Mouse (Mus musculus) ZHBTc4 (cell line): ENCODE measurements around the gene Tcea3.

Source experiments
- DNase-seq: peaks from one replicate; pipeline ENCODE4 v3.0.0-alpha.2; 2011; ENCODE audit warnings: low read depth, low spot score

Gene Tcea3

DNA sequence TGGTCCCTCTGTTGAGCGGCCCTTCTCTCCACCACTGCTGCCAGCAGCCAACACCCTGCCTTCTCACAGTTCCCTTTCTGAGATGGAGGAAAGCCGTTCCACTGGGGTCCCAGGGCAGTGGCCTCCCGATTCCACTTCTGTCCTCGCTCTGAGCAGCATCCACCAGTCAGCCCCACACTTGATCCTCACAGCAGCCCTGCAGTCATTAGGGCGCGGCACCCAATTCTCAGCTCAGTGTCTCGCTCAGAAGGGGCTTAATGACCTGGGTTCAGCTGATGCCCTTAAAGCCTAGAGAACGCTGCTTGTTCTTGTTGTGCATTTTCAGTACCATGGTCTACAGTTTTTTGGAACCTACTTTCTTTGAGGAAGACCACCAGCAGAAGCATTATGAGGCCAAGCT lies 33.6 kb downstream of the Tcea3 start:
- DNase-seq = no peak

DNA sequence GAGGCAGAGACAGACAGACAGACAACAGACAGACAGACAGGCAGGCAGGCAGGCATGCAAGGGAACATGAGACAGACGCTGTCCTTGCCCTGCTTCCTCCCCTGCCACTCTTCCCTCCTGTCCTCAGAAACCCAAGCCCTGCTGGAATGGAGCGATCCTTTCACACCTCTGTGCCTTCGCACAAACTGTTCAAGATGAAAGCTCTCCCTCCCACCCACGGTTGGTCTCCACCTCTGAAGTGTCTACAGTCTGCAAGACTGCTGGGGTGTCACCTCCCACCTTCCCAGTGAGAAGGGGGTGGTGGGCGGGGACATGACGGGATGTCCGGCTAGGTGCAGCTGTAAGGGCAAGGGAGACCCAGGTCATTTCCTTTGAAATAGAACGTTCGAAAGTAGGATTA lies 34.1 kb downstream of the Tcea3 start:
- peak; percentile 64 for DNase-seq

DNA sequence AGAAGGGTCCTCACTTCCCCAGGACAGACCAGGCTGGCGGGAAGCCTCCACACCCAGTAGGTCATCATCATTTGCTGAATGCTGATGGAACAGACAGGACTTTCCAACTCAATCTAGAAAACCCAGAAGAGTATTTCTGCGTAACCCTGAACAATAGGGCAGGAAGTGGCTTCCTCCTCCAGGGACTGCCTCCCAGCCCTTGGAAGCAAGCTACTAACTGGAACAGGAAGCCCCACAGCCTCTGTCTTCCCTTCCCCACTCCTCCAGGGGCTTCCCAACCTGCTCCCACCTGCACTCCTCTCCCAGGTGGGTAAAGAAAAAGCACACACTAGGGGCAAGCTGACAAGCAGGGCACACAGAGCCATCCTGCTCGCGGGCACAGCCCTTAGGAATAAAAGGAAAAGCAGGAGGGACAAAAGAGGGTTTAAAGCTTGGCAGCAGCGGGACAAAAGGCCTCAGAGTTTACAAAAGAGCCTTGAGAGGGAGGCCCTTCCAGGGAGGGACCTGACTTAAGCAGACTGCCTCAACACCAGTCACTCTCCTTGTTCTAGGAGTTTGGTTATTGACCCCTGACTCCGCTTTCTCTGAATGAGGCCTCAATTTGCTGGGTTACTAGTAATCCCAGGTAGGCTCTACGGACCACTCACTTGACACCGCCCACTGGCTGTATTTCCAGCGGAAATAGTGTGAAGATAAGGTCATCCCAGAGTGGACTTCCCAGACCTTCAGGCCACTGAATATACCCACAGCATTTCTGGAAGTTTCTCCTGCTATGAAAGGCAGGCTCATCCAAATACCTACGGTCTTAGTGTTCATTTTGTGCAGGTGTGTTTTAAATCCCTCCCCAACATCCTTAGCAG lies 35.3 kb downstream of the Tcea3 start:
- no peak for DNase-seq

DNA sequence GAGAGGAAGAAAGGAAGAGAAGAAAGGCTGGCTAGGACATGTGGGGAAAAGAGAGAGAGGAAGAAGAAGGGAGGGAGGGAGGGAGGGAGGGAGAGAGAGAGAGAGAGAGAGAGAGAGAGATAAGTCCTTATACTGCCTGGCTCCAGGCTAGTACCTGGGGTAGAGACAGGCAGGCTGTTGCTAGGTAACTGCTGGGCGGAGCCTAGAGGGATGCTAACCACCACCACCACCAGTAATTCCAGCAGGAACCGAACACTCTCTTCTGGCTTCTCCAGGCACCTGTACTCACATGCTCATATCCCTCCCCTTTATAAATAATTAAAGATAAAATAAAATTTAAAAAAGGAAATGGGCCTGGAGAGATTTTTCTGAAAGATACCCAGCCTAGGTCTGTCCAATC lies 36.3 kb downstream of the Tcea3 start:
- peak; percentile 47 for DNase-seq

DNA sequence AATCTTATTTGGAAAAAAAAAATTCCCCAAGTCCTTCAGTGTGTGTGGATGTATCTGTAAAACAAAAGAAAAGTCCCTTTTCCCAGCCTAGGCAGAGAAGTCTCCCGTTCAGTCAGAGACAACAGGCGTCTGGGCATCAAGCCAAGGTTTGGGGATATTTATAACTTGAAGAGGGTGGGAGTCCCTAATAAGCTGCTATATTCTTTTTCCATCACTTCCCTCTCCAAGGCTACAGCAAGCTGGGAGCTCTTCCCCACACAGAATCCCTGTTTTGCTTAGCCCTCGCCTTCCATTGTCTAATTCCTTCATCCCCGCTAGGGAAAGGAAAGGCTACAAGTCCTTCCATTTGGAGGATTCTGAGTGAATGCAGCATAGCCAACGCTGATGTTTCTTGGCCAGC lies 36.9 kb downstream of the Tcea3 start, which contains the start of gene Zfp46:
Gene Zfp46 (plus strand): TSS at position 229 of the 400 bp plus-strand sequence.
- no peak for DNase-seq

DNA sequence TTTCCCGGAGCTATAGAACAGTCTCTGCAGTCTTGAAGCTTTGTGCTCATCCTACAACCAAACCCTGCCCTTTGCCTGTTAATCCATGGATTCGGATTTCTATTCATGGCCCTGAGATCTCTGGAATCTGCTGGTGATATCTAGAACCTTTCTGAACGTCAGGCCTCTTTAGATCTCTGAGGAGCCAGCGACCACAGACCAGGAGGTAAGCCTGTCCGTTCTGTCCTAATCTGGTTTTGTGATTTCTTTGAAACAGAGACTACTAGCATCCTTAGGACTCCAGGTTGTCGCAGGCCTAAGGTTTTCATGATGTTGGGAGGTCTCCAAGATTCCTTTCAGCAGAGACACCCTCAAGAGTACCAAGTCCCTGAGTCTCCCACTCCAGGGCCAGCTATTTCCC lies 37.4 kb downstream of the Tcea3 start:
- DNase-seq = no peak

DNA sequence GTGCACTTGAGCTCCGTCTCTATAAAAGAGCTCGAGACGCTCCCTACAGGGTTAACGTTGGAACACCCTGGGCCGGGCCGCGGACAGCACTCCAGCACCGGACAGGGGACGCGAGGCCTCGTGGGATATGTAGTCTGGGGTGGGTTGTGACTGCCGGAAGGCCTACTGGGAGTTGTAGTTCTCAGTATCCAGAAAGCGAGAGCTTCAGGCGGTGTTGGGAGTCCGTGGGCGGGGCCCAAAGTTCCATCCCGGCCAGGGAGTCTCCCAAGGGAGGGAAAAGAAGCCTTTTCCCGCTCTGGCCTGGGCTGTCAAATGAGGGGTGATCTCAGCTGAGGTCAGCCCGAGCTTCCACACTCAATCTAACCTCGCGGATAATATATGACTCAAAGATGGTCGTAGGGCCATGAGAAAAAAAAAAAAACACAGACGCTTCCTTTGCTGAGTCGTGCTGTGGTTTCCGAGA lies 37.9 kb downstream of the Tcea3 start:
- peak; percentile 97 for DNase-seq

DNA sequence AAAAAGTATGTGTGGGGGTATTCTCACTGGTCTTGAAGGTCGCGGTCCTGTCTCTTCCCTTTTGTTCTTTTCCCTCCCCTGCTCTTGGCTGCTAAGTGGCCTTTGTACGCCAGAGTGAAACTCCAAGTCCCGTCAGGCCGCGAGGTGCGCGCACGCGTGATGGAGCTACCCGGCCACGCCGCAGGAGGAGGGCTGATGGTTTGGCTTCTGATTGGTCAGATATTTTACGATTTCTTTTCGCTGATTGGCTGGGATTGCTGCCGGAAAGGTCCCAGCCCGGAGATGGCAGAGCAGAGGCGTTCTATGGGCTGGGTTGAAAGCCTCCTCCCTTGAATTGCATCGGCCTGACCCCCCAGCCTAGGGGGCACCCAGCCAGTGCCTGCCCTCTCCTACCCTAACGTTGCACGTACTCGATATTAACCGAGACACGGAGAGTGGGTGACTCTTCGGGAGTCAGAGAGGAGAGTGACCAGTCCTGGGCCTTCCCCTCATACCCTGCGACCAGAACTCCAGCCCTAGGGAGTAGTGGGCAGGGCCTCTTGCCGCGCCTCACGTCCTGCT lies 38.4 kb downstream of the Tcea3 start:
- DNase-seq = peak; percentile 97

DNA sequence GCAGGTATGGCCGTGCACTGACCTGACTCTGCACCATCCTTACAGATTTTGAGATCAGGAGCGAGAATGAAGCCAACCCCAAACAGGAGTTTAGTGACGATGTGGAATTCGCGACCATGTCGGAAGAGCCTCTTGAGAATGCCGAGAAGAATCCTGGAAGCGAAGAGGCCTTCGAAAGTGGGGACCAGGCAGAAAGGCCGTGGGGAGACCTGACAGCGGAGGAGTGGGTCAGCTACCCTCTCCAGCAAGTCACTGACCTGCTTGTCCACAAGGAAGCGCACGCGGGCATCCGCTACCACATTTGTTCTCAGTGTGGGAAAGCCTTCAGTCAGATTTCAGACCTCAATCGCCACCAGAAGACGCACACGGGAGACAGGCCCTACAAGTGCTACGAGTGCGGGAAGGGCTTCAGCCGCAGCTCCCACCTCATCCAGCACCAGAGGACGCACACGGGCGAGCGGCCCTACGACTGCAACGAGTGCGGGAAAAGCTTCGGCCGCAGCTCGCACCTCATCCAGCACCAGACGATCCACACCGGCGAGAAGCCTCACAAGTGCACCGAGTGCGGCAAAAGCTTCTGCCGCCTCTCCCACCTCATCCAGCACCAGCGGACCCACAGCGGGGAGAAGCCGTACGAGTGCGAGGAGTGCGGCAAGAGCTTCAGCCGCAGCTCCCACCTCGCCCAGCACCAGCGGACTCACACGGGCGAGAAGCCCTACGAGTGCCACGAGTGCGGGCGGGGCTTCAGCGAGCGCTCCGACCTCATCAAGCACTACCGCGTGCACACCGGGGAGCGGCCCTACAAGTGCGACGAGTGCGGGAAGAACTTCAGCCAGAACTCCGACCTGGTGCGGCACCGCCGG lies 42.6 kb downstream of the Tcea3 start:
- peak; percentile 72 for DNase-seq

DNA sequence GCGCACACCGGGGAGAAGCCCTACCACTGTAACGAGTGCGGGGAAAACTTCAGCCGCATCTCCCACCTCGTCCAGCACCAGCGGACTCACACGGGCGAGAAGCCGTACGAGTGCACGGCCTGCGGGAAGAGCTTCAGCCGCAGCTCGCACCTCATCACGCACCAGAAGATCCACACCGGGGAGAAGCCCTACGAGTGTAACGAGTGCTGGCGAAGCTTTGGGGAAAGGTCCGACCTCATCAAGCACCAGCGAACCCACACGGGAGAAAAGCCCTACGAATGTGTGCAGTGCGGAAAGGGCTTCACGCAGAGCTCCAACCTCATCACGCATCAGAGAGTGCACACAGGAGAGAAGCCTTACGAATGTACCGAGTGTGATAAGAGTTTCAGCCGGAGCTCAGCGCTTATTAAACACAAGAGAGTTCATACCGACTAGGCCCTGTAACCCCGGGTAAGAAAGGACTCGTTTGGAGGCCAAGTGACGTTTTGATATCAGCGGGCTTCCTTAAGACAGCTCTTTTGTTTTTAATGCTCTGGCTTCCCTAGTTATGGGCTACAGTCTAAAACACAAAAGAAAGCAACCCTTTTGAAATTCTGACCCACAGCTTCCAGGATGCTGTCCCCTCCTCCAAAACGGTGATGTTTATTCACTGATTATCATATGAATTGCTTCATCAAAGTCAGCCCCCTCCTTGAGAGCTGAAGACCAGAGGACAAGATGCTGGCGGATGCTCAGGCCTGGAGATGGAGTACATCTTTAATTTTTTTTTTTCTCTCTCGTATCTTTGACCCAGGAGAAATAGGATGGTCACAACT lies 43.5 kb downstream of the Tcea3 start:
- peak; percentile 76 for DNase-seq

DNA sequence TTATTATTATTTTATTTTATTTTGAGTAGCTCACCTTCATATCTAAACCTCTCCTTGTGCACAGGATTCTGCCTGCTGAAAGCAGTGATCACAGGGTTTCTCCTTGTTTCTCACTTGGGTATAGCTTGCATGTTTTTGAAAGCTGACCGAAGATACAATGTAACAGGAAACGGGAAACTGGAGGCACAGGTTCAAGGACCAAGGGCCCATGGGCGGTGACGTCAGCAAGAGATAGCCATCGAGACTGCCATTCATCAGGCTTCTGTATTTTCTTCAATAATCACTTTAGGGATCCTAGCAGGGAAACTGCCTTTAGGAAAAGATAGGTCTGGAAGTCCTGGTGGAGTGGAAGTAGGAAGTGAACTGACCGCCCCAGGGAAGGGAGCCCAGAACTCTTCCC lies 44.2 kb downstream of the Tcea3 start:
- DNase-seq = no peak

DNA sequence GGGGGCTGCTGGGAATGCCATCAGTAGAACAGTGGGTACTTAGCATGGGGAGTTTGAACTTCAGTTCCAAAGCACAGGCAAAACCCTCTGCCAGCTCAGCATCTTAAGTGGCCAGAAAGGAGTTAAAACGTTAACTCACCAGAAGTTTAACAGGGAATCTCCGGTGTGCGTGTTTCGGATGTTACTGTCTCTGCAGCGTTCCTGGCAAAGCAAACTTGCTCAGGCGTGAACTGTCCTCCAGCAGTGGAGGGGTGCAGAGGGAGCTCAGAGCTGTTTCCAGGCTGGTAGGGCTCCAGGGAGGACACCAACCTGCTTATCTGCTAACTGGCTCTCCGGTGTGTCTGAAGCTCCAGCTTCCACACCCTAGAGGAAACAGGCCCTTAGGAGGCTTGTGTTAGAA lies 48.4 kb downstream of the Tcea3 start:
- DNase-seq = no peak

DNA sequence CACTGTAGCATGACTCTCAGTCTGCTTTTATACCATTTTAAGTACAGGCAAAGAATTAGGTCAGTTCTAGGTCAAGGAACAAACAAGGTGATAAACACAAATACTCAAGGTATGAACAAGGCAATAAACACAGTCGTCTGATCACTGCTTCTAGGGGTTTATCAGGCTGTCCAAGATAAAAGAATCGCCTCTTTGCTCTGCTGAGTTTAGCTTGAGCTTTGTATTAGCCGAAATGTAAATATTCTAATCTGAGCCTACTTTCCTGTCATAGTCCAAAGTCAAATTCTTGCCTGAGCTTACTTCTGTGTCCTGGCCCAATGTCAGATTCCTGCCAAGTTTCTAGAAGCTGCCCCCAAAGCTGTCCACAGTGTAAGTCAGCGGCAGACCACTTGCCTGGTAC lies 54.9 kb downstream of the Tcea3 start:
- DNase-seq = no peak

DNA sequence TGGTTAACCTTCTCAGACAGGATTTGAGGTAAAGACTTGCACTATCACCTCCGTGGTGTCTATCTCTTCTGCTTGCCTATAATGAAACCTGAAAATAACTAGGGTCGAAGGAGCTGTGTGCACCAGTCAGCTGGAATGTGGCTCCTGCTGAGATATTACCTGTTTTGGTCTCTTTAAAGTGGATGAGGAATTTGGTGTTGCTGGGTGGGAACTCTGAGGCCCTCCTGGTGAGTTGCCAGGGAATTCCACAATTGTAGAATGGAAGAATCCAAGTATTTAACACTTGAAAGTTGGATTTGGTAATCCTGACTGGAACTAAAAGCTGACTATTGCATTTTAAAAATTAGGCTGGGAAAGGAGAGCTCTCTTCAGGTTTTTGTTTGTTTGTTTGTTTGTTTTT lies 56.7 kb downstream of the Tcea3 start:
- peak; percentile 83 for DNase-seq

DNA sequence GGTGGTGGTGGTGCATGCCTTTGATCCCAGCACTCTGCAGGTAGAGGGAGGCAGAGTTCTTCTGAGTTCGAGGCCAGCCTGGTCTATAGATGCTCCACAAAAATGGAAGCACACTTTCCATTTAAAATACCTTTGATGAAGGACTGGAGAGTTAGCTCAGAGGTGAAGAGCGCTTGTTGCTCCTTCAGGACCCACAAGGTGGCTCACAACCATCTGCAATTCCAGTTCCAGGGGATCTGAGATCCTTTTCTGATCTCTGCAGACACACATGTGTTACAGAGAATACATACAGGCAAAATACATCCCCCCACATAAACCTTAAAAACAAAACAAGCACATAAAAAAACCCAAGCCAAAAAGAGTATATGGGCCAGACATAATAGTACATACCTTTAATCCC lies 60.8 kb downstream of the Tcea3 start:
- no peak for DNase-seq

DNA sequence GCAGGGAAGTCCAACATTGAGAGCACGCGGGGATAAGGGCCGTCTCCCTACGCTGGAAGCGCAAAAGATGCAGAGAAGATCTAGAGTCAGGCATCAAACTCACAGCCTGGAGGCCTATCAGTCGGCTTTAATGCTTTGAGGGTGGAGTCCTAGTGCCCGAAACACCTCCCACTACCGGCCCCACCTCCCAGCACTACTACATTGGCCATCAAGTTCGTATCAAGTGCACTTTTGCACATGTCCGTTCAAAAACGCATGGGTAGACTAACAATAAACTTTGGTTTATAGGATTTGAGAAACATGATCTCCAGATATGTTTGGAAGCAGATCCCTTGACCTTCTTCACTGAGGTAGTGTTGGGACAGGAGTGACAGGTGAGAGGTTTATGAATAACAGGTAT lies 62.3 kb downstream of the Tcea3 start:
- peak; percentile 88 for DNase-seq

DNA sequence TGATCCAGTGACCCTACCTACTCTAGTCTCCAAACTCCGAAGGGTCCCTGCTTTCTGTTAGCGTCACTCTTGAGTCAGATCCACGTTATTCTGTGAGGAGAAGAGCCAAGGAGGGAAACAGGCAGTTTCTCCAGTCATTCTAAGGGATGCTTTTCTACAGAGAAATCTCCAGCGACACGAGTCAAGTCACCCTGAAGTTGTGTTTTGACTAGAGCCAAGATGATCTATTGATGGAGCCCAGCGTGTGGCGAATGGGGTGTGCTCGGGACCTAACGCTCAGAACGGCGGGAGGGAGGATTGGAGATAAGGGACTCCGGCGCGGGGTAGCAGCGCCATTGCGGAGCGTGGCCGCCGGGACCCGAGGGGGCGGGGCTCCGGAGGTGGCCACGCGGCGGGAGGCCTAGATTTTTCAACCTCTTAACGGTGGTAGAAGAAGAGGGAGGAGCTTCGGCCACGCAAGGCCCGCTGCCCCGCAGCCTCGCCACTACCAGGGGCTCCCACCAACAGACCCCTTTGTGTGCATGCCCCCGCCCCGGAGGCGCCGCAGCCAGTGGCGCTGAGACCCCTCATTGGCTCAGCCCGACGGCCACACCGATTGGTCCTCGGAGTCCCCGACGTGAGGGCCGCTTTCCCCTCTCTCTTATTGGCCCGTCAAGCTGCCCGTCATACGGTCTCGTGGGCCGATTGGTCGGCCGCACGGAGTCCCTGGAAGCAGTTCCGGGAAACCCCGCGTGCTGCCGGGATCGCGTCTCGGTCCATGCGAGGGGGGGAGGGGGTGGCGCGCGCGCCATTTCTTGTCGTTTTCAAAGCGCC lies 62.9 kb downstream of the Tcea3 start, which contains the start of gene Hnrnpr:
Gene Hnrnpr (plus strand): TSS at position 714 of the 813 bp plus-strand sequence.
- DNase-seq = peak; percentile 100

DNA sequence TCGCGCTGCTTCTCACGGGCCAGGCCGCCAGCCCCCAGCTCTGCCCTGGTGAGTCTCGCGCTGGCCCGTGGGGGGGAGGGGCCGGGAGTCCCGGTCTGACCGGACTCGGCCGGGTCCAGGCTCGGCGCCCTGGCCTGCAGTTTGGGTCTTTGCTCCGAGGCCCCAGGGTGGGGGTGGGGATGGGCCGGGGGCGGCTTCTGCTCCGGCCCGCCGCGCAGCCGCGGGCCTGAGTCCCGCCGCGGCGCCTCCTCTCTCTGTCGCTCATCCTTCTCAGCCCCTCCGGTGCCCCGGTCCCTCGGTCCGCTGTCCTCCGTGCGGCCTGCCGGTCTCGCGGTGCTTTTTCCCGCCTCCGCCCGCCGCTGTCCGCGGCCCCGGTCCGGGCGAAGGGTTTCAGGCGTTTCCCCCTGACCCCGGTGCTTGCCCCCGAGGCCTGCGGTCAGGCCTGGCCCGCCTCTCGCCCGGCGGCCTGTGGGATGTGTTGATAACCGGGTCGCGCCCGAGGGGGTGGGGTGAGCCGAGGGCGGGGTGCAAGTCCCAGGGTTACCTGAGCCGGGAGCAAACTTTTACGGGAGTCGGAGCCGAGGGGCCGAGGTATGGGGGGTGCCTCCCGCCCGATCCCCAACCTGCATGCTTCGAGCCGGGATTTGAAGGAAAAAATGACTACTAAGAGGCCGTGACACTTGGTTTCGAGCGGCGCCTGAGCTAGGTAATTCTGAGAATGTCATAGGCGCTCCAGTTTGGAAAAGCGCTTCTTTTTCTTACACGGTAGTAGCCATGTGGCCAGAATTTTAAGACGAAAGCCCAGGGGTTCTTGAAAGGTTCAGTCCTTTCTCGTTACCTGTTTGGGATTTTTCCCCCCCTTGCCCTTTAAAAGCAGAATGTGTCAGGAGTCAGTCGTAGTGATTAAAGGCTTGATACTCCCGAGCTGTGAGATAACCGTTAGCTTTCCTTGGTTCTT lies 63.8 kb downstream of the Tcea3 start:
- DNase-seq = peak; percentile 64

DNA sequence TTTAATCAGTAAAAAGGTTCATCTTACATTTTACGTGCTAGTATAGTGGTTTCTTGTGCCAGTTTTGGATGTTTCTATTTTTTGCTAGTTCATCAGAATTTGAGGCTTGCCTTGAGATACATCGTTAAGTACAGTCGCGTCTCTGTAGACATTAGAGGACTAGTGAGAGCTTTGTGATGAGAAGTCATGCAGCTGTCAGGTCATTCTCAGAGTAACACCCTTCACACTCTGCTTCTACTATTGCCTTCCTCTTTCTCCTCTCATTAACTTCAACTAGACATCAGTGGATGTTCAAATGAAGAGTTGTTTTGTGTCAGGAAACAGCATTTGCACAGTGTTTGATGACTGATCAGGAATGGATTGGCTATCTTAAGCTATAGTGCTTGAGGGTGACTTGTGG lies 65.1 kb downstream of the Tcea3 start:
- no peak for DNase-seq
